In genomic region chr6:51843081-51843480, GRCm38 (mm10) we compare ENCODE assay signal across 23 mouse cellular contexts.
DNase-seq lines count a peak whose midpoint lies in the region; ATAC-seq lines count a peak whose summit lies in the region.
"Had no signal": no experiment of that assay in that cellular context is flagged by ENCODE, and none has a peak within 500 bp of the region (broad histone marks: within the 10 kb centered on the region; RNA-seq: fewer than 3 reads in every experiment).

No protein-coding gene starts in this region.

- WGBS in forebrain, embryonic 14.5 days = 61% methylated on average over 9 of the region's 9 CpGs
- WGBS in forebrain, embryonic 13.5 days = 62% methylated on average over 9 of the region's 9 CpGs
- WGBS in midbrain, embryonic 11.5 days = 84% methylated on average over 9 of the region's 9 CpGs
- 92% methylated on average over 9 of the region's 9 CpGs for WGBS in midbrain, embryonic 10.5 days
- 50% methylated on average over 9 of the region's 9 CpGs for WGBS in hindbrain, embryonic 16.5 days
- 55% methylated on average over 9 of the region's 9 CpGs for WGBS in midbrain, embryonic 16.5 days

- H3K9ac ChIP-seq in forebrain, embryonic 14.5 days (ENCODE audit: low read length) = no peak overlapping the region
- H3K9ac ChIP-seq in forebrain, embryonic 13.5 days = no peak overlapping the region
- H3K9ac ChIP-seq in midbrain, embryonic 11.5 days (ENCODE audit: low read length) = no peak overlapping the region
- H3K9ac ChIP-seq in hindbrain, embryonic 16.5 days (ENCODE audit: low read depth, low read length) = no peak overlapping the region
- no peak overlapping the region for H3K9ac ChIP-seq in midbrain, embryonic 16.5 days (ENCODE audit: low read depth, low read length)
- H3K9ac ChIP-seq: embryonic facial prominence, embryonic 13.5 days; forebrain, postnatal 0 days; liver, embryonic 12.5 days; liver, postnatal 0 days had no signal

- no peak for ATAC-seq in forebrain, embryonic 14.5 days
- ATAC-seq in forebrain, embryonic 13.5 days = no peak
- ATAC-seq in midbrain, embryonic 11.5 days (ENCODE audit: low FRiP score) = no peak
- ATAC-seq in hindbrain, embryonic 16.5 days = no peak
- ATAC-seq in midbrain, embryonic 16.5 days = no peak
- ATAC-seq in monocyte, adult 5-6 weeks (replicated peaks; ENCODE audit: insufficient number of reproducible peaks, low FRiP score, low TSS enrichment, poor library complexity, severe bottlenecking) = no peak
- ATAC-seq: forebrain, postnatal 0 days; intestine, postnatal 0 days; liver, embryonic 12.5 days; liver, postnatal 0 days had no signal

- no peaks in the 10 kb centered on the region for H3K27me3 ChIP-seq in forebrain, embryonic 14.5 days (replicated peaks; ENCODE audit: control insufficient read depth, insufficient read depth, low read length)
- peaks cover 11% of the 10 kb centered on the region; the same call in 1 of the 2 replicates for H3K27me3 ChIP-seq in forebrain, embryonic 13.5 days
- H3K27me3 ChIP-seq in midbrain, embryonic 11.5 days (ENCODE audit: control insufficient read depth, insufficient read depth, low read length) = no peaks in the 10 kb centered on the region; the same call in 1 of the 2 replicates
- H3K27me3 ChIP-seq in midbrain, embryonic 10.5 days (ENCODE audit: low read depth, poor library complexity, severe bottlenecking) = peaks cover 19% of the 10 kb centered on the region
- no peaks in the 10 kb centered on the region for H3K27me3 ChIP-seq in hindbrain, embryonic 16.5 days (replicated peaks; ENCODE audit: control insufficient read depth, insufficient read depth, low read length)
- H3K27me3 ChIP-seq in midbrain, embryonic 16.5 days (ENCODE audit: control insufficient read depth, insufficient read depth, low read depth, low read length) = no peaks in the 10 kb centered on the region

- no peak overlapping the region for H3K4me3 ChIP-seq in forebrain, embryonic 14.5 days (ENCODE audit: low read depth, low read length)
- H3K4me3 ChIP-seq in forebrain, embryonic 13.5 days = no peak overlapping the region
- no peak overlapping the region for H3K4me3 ChIP-seq in midbrain, embryonic 11.5 days (ENCODE audit: low read depth, low read length)
- H3K4me3 ChIP-seq in midbrain, embryonic 10.5 days = no peak overlapping the region
- H3K4me3 ChIP-seq in hindbrain, embryonic 16.5 days (ENCODE audit: low read length) = no peak overlapping the region
- no peak overlapping the region for H3K4me3 ChIP-seq in midbrain, embryonic 16.5 days (ENCODE audit: low read depth, low read length)
- H3K4me3 ChIP-seq: embryonic facial prominence, embryonic 13.5 days; erythroblast, embryonic 14.5 days; liver, embryonic 12.5 days had no signal

- DNase-seq in forebrain, embryonic 14.5 days (ENCODE audit: low spot score) = no peak
- peak; percentile 80 for DNase-seq in midbrain, embryonic 11.5 days (ENCODE audit: low spot score, missing footprints)
- DNase-seq in midbrain, embryonic 10.5 days (ENCODE audit: low spot score) = no peak
- DNase-seq: adrenal gland, postnatal 10 days; cerebellum, adult 11 months; cerebellum, adult 9-10 months; forebrain, postnatal 0 days; kidney, adult 9 months; kidney, postnatal 10 days; layer of hippocampus, postnatal 36 days; left cerebral cortex, postnatal 4 days; liver, postnatal 0 days; lung, postnatal 36 days; thymus, postnatal 4 days had no signal

- 0 out of 2 replicates have a peak overlapping the region, but pooled peaks have one; percentile 9 for H3K27ac ChIP-seq in forebrain, embryonic 14.5 days (ENCODE audit: low read depth, low read length)
- H3K27ac ChIP-seq in forebrain, embryonic 13.5 days = no peak overlapping the region
- no peak overlapping the region for H3K27ac ChIP-seq in midbrain, embryonic 11.5 days (ENCODE audit: low read depth, low read length)
- no peak overlapping the region for H3K27ac ChIP-seq in midbrain, embryonic 10.5 days (replicated peaks)
- peak overlapping the region; percentile 42 for H3K27ac ChIP-seq in hindbrain, embryonic 16.5 days (ENCODE audit: low read depth, low read length)
- peak overlapping the region; percentile 49; the same call in 1 of the 2 replicates for H3K27ac ChIP-seq in midbrain, embryonic 16.5 days (ENCODE audit: low read length)
- H3K27ac ChIP-seq: embryonic facial prominence, embryonic 13.5 days; liver, embryonic 12.5 days had no signal

- H3K4me1 ChIP-seq in forebrain, embryonic 14.5 days (ENCODE audit: control insufficient read depth, insufficient read depth, low read length) = peaks cover 31% of the 10 kb centered on the region
- peaks cover 42% of the 10 kb centered on the region for H3K4me1 ChIP-seq in forebrain, embryonic 13.5 days
- peaks cover 8% of the 10 kb centered on the region for H3K4me1 ChIP-seq in midbrain, embryonic 11.5 days (ENCODE audit: control insufficient read depth, insufficient read depth, low read length)
- peaks cover 19% of the 10 kb centered on the region for H3K4me1 ChIP-seq in midbrain, embryonic 10.5 days
- peaks cover 25% of the 10 kb centered on the region for H3K4me1 ChIP-seq in hindbrain, embryonic 16.5 days (ENCODE audit: control insufficient read depth, insufficient read depth, low read depth, low read length)
- peaks cover 36% of the 10 kb centered on the region for H3K4me1 ChIP-seq in midbrain, embryonic 16.5 days (ENCODE audit: control insufficient read depth, insufficient read depth, low read length)
- H3K4me1 ChIP-seq: liver, embryonic 12.5 days had no signal

- no peaks in the 10 kb centered on the region for H3K36me3 ChIP-seq in forebrain, embryonic 14.5 days (ENCODE audit: control insufficient read depth, insufficient read depth, low read length)
- H3K36me3 ChIP-seq in forebrain, embryonic 13.5 days (ENCODE audit: poor library complexity, severe bottlenecking) = no peaks in the 10 kb centered on the region
- no peaks in the 10 kb centered on the region for H3K36me3 ChIP-seq in midbrain, embryonic 11.5 days (ENCODE audit: control insufficient read depth, insufficient read depth, low read length)
- no peaks in the 10 kb centered on the region for H3K36me3 ChIP-seq in midbrain, embryonic 10.5 days
- no peaks in the 10 kb centered on the region for H3K36me3 ChIP-seq in hindbrain, embryonic 16.5 days (ENCODE audit: control insufficient read depth, insufficient read depth, low read length)
- no peaks in the 10 kb centered on the region for H3K36me3 ChIP-seq in midbrain, embryonic 16.5 days (ENCODE audit: control insufficient read depth, insufficient read depth, low read length)
- H3K36me3 ChIP-seq: embryonic facial prominence, embryonic 13.5 days; G1E; liver, embryonic 12.5 days had no signal

- H3K4me2 ChIP-seq in forebrain, embryonic 14.5 days (ENCODE audit: low read length) = no peak overlapping the region
- no peak overlapping the region for H3K4me2 ChIP-seq in forebrain, embryonic 13.5 days
- no peak overlapping the region for H3K4me2 ChIP-seq in midbrain, embryonic 11.5 days
- H3K4me2 ChIP-seq in hindbrain, embryonic 16.5 days (ENCODE audit: low read length) = no peak overlapping the region
- H3K4me2 ChIP-seq in midbrain, embryonic 16.5 days (ENCODE audit: low read length) = no peak overlapping the region
- H3K4me2 ChIP-seq: embryonic facial prominence, embryonic 13.5 days; liver, embryonic 12.5 days had no signal

- no peaks in the 10 kb centered on the region for H3K9me3 ChIP-seq in forebrain, embryonic 14.5 days (replicated peaks; ENCODE audit: control insufficient read depth, low read length)
- no peaks in the 10 kb centered on the region for H3K9me3 ChIP-seq in forebrain, embryonic 13.5 days (replicated peaks)
- no peaks in the 10 kb centered on the region for H3K9me3 ChIP-seq in midbrain, embryonic 11.5 days (ENCODE audit: control insufficient read depth, low read length)
- H3K9me3 ChIP-seq in midbrain, embryonic 10.5 days (replicated peaks) = no peaks in the 10 kb centered on the region
- H3K9me3 ChIP-seq in hindbrain, embryonic 16.5 days (ENCODE audit: control insufficient read depth, low read length) = no peaks in the 10 kb centered on the region
- no peaks in the 10 kb centered on the region for H3K9me3 ChIP-seq in midbrain, embryonic 16.5 days (replicated peaks; ENCODE audit: control insufficient read depth, low read length, poor library complexity, severe bottlenecking)
- H3K9me3 ChIP-seq: embryonic facial prominence, embryonic 13.5 days; G1E; liver, embryonic 12.5 days had no signal

Comparison
In these comparisons a context has a peak if more than half of its experiments do, and no peak if none do; other contexts are left out.
1. H3K27ac ChIP-seq: peak in forebrain, embryonic 14.5 days (single experiment), hindbrain, embryonic 16.5 days (single experiment) and midbrain, embryonic 16.5 days (single experiment); none in forebrain, embryonic 13.5 days (single experiment), midbrain, embryonic 11.5 days (single experiment) and midbrain, embryonic 10.5 days (single experiment).